Mouse (Mus musculus) forebrain, embryonic 12.5 days (tissue): ENCODE results near the gene Cdh4. TPM values are rescaled to one million over a fixed set of nuclear protein-coding genes. Genes with fewer than 3 reads are reported as not detected.
A peak's percentile ranks its signal among the peaks of the same experiment; 100 is the strongest.

Experiments
- ATAC-seq: fragments of 200-750 bp; cut with Nextera tagmentation; 2 replicates; pipeline ENCODE4 v1.8.0; 2017; ENCODE audit warnings: moderate TSS enrichment; ENCODE audit not compliant: low FRiP score
- H3K27ac ChIP-seq: fragments of 300-500 bp; sonication (generic); 2 replicates; pipeline ENCODE4 v1.5.1; 2016; ENCODE audit warnings: mild to moderate bottlenecking
- H3K27me3 ChIP-seq: fragments of 300-500 bp; sonication (generic); 2 replicates; pipeline ENCODE4 v1.6.1; 2016; ENCODE audit warnings: mild to moderate bottlenecking
- H3K36me3 ChIP-seq: fragments of 300-500 bp; sonication (generic); replicated peaks from 2 replicates; pipeline ENCODE4 v1.6.1; 2016; ENCODE audit warnings: mild to moderate bottlenecking
- H3K4me1 ChIP-seq: fragments of 300-500 bp; sonication (generic); 2 replicates; pipeline ENCODE4 v1.6.1; 2016
- H3K4me2 ChIP-seq: fragments of 300-500 bp; sonication (generic); 2 replicates; pipeline ENCODE4 v1.6.1; 2016; ENCODE audit warnings: mild to moderate bottlenecking, moderate library complexity
- H3K4me3 ChIP-seq: fragments of 300-500 bp; sonication (generic); replicated peaks from 2 replicates; pipeline ENCODE4 v1.5.1; 2016; ENCODE audit warnings: mild to moderate bottlenecking
- H3K9ac ChIP-seq: fragments of 300-500 bp; sonication (generic); 2 replicates; pipeline ENCODE4 v1.6.1; 2016; ENCODE audit warnings: mild to moderate bottlenecking
- H3K9me3 ChIP-seq: fragments of 300-500 bp; sonication (generic); 2 replicates; pipeline ENCODE4 v1.6.1; 2016
- WGBS: fragments of 180-500 bp; shearing (Covaris S2); methylation state at CpG from one replicate; pipeline ENCODE4 v1.1.7; 2016; 5-methylcytosine and 5-hydroxymethylcytosine counted together
- polyA plus RNA-seq: library from polyadenylated mRNA; unstranded; fragments of >200 nt; fragmentation: Nextera tagmentation; extraction: Ambion mirVana; gene quantifications from 2 replicates; pipeline ENCODE4 v1.2.1, GENCODE M21; 2016

The Cdh4 gene
- polyA plus RNA-seq, 1 experiment from 2014 or later = 30.7 TPM

GRCm38 (mm10) chr2:179764460-179764859 is 322.2 kb downstream of the Cdh4 start:
- Histone ChIP-seq H3K36me3 (no peaks in the 10 kb centered on the region), H3K4me2 (no peak overlapping the region), H3K27ac (no peak overlapping the region), H3K27me3 (peaks cover 11% of the 10 kb centered on the region; the same call in 1 of the 2 replicates), H3K9me3 (no peaks in the 10 kb centered on the region), H3K4me3 (no peak overlapping the region), H3K4me1 (peaks cover 61% of the 10 kb centered on the region), H3K9ac (no peak overlapping the region)
- WGBS = 100% methylated on average over 1 of the region's 2 CpGs
- ATAC-seq = no peak

- 22% methylated on average over 16 of the region's 16 CpGs for WGBS
- H3K4me1 ChIP-seq = peaks cover 58% of the 10 kb centered on the region
- no peak overlapping the region for H3K4me3 ChIP-seq
These were observed 324.7 kb downstream of the Cdh4 start for GRCm38 (mm10) chr2:179766664-179767526.

GRCm38 (mm10) chr2:179767527-179767849 is 325.3 kb downstream of the Cdh4 start:
- 2% methylated on average over 9 of the region's 9 CpGs for WGBS
- Histone ChIP-seq H3K36me3 (no peaks in the 10 kb centered on the region), H3K4me2 (peak overlapping the region; percentile 31), H3K9ac (no peak overlapping the region), H3K4me1 (peaks cover 52% of the 10 kb centered on the region), H3K9me3 (no peaks in the 10 kb centered on the region), H3K27me3 (peaks cover 11% of the 10 kb centered on the region; the same call in 1 of the 2 replicates), H3K27ac (peak overlapping the region; percentile 66), H3K4me3 (no peak overlapping the region)
- no peak for ATAC-seq

More at GRCm38 (mm10) chr2:179766664-179767526, 324.7 kb downstream of the Cdh4 start:
- H3K9me3 ChIP-seq = no peaks in the 10 kb centered on the region
- H3K4me2 ChIP-seq = peak overlapping the region; percentile 31
- H3K27ac ChIP-seq = peak overlapping the region; percentile 66
- H3K36me3 ChIP-seq = no peaks in the 10 kb centered on the region
- peak; percentile 61 for ATAC-seq
- peaks cover 11% of the 10 kb centered on the region; the same call in 1 of the 2 replicates for H3K27me3 ChIP-seq
- H3K9ac ChIP-seq = no peak overlapping the region

- H3K36me3 ChIP-seq = no peaks in the 10 kb centered on the region
- WGBS = 82% methylated on average over 5 of the region's 5 CpGs
- H3K4me3 ChIP-seq = no peak overlapping the region
- ATAC-seq = no peak
- H3K27me3 ChIP-seq = peaks cover 11% of the 10 kb centered on the region; the same call in 1 of the 2 replicates
- 0 out of 2 replicates have a peak overlapping the region, but pooled peaks have one; percentile 9 for H3K27ac ChIP-seq
- no peak overlapping the region for H3K9ac ChIP-seq
- no peak overlapping the region for H3K4me2 ChIP-seq
- H3K4me1 ChIP-seq = peaks cover 52% of the 10 kb centered on the region
- no peaks in the 10 kb centered on the region for H3K9me3 ChIP-seq
These were observed 326.9 kb downstream of the Cdh4 start for GRCm38 (mm10) chr2:179769137-179769536.

GRCm38 (mm10) chr2:179769943-179770342 is 327.7 kb downstream of the Cdh4 start:
- no peaks in the 10 kb centered on the region for H3K9me3 ChIP-seq
- H3K36me3 ChIP-seq = no peaks in the 10 kb centered on the region
- H3K27ac ChIP-seq = 0 out of 2 replicates have a peak overlapping the region, but pooled peaks have one; percentile 42
- H3K4me2 ChIP-seq = no peak overlapping the region
- H3K4me1 ChIP-seq = peaks cover 60% of the 10 kb centered on the region
- no peak overlapping the region for H3K9ac ChIP-seq
- H3K27me3 ChIP-seq = peaks cover 11% of the 10 kb centered on the region; the same call in 1 of the 2 replicates
- 80% methylated on average over 8 of the region's 8 CpGs for WGBS
- no peak for ATAC-seq
- H3K4me3 ChIP-seq = no peak overlapping the region

- H3K4me3 ChIP-seq = no peak overlapping the region
- peaks cover 28% of the 10 kb centered on the region for H3K4me1 ChIP-seq
- no peaks in the 10 kb centered on the region for H3K36me3 ChIP-seq
- WGBS = 17% methylated on average over 13 of the region's 13 CpGs
- no peak overlapping the region for H3K9ac ChIP-seq
- no peaks in the 10 kb centered on the region for H3K9me3 ChIP-seq
- H3K4me2 ChIP-seq = no peak overlapping the region
- H3K27ac ChIP-seq = 0 out of 2 replicates have a peak overlapping the region, but pooled peaks have one; percentile 13
- ATAC-seq = peak; percentile 50
- H3K27me3 ChIP-seq = no peaks in the 10 kb centered on the region
These were observed 332.3 kb downstream of the Cdh4 start for GRCm38 (mm10) chr2:179774440-179775110.

GRCm38 (mm10) chr2:179775999-179776705 is 333.9 kb downstream of the Cdh4 start:
- H3K27me3 ChIP-seq = no peaks in the 10 kb centered on the region
- 82% methylated on average over 10 of the region's 10 CpGs for WGBS
- no peaks in the 10 kb centered on the region for H3K36me3 ChIP-seq
- no peak overlapping the region for H3K4me3 ChIP-seq
- no peaks in the 10 kb centered on the region for H3K9me3 ChIP-seq
- H3K4me2 ChIP-seq = no peak overlapping the region
- H3K9ac ChIP-seq = no peak overlapping the region
- H3K4me1 ChIP-seq = peaks cover 25% of the 10 kb centered on the region
- no peak overlapping the region for H3K27ac ChIP-seq
- no peak for ATAC-seq

GRCm38 (mm10) chr2:179779266-179779665 is 337.0 kb downstream of the Cdh4 start:
- 77% methylated on average over 9 of the region's 9 CpGs for WGBS
- Histone ChIP-seq H3K27ac (no peak overlapping the region), H3K4me2 (no peak overlapping the region)

GRCm38 (mm10) chr2:179780961-179781360 is 338.7 kb downstream of the Cdh4 start:
- H3K9me3 ChIP-seq = no peaks in the 10 kb centered on the region
- no peak overlapping the region for H3K4me2 ChIP-seq
- H3K4me1 ChIP-seq = 0 out of 2 replicates have a peak, but pooled peaks cover 5% of the 10 kb centered on the region
- 39% methylated on average over 4 of the region's 4 CpGs for WGBS
- no peak overlapping the region for H3K4me3 ChIP-seq
- 0 out of 2 replicates have a peak overlapping the region, but pooled peaks have one; percentile 5 for H3K27ac ChIP-seq
- ATAC-seq = peak; percentile 55; the same call in 1 of the 2 replicates
- H3K9ac ChIP-seq = peak overlapping the region; percentile 17; the same call in 1 of the 2 replicates
- no peaks in the 10 kb centered on the region for H3K27me3 ChIP-seq
- no peaks in the 10 kb centered on the region for H3K36me3 ChIP-seq

More at GRCm38 (mm10) chr2:179779266-179779665, 337.0 kb downstream of the Cdh4 start:
- H3K36me3 ChIP-seq = no peaks in the 10 kb centered on the region
- ATAC-seq = no peak
- no peaks in the 10 kb centered on the region for H3K27me3 ChIP-seq
- no peak overlapping the region for H3K9ac ChIP-seq
- no peak overlapping the region for H3K4me3 ChIP-seq
- H3K4me1 ChIP-seq = peaks cover 16% of the 10 kb centered on the region
- no peaks in the 10 kb centered on the region for H3K9me3 ChIP-seq

GRCm38 (mm10) chr2:179787256-179787655 is 345.0 kb downstream of the Cdh4 start:
- peak overlapping the region; percentile 30 for H3K4me2 ChIP-seq
- ATAC-seq = peak; percentile 85
- WGBS = 7% methylated on average over 18 of the region's 18 CpGs
- 0 out of 2 replicates have a peak overlapping the region, but pooled peaks have one; percentile 1 for H3K4me3 ChIP-seq
- no peak overlapping the region for H3K9ac ChIP-seq
- peaks cover 46% of the 10 kb centered on the region for H3K4me1 ChIP-seq
- H3K9me3 ChIP-seq = no peaks in the 10 kb centered on the region
- H3K27me3 ChIP-seq = 0 out of 2 replicates have a peak, but pooled peaks cover 4% of the 10 kb centered on the region
- H3K36me3 ChIP-seq = no peaks in the 10 kb centered on the region
- H3K27ac ChIP-seq = peak overlapping the region; percentile 82

- H3K4me1 ChIP-seq = peaks cover 51% of the 10 kb centered on the region
These were observed 345.6 kb downstream of the Cdh4 start for GRCm38 (mm10) chr2:179787797-179788196.

More at GRCm38 (mm10) chr2:179787797-179788196, 345.6 kb downstream of the Cdh4 start:
- H3K27ac ChIP-seq = peak overlapping the region; percentile 82
- peak; percentile 52 for ATAC-seq
- H3K36me3 ChIP-seq = no peaks in the 10 kb centered on the region
- H3K9me3 ChIP-seq = no peaks in the 10 kb centered on the region
- WGBS = 41% methylated on average over 5 of the region's 5 CpGs
- H3K9ac ChIP-seq = no peak overlapping the region
- 0 out of 2 replicates have a peak, but pooled peaks cover 4% of the 10 kb centered on the region for H3K27me3 ChIP-seq
- peak overlapping the region; percentile 30; the same call in 1 of the 2 replicates for H3K4me2 ChIP-seq
- H3K4me3 ChIP-seq = no peak overlapping the region
